In genomic region chr9:70656130-70657007, GRCm38 (mm10) we compare ENCODE assay signal across 8 mouse cellular contexts. TPM values are rescaled to one million over a fixed set of nuclear protein-coding genes. Genes with fewer than 3 reads are reported as not detected.
DNase-seq lines count a peak whose midpoint lies in the region; ATAC-seq lines count a peak whose summit lies in the region.

TSS of gene Gm10642 (plus strand) at chr9:70656251.

- WGBS in hindbrain, embryonic 15.5 days = under 1% methylated on average over 63 of the region's 72 CpGs

- ATAC-seq in hindbrain, embryonic 15.5 days (ENCODE audit: low FRiP score, low read depth) = peak; percentile 57

- DNase-seq in T-cell, adult 2 months (ENCODE audit: low spot score) = peak; percentile 76
- DNase-seq in cerebellum, postnatal 25 days = peak; percentile 75
- DNase-seq in frontal cortex, postnatal 36 days (ENCODE audit: low spot score in 2 of 2) = peak; percentile 61 to 65
- peak; percentile 26 to 52 for DNase-seq in left cerebral cortex, adult 18-20 months (ENCODE audit: low spot score in 2 of 2)
- DNase-seq in lung, postnatal 4 days = peak; percentile 56 to 69
- DNase-seq in right cerebral cortex, adult 2 months (ENCODE audit: low spot score in 2 of 2) = peak; percentile 62 to 67
- DNase-seq in urinary bladder, postnatal 25 days (ENCODE audit: low spot score) = peak; percentile 32

- H3K27ac ChIP-seq in hindbrain, embryonic 15.5 days (replicated peaks) = peak within 1 kb of the TSS; percentile 98

- no peaks in the 10 kb centered on the region for H3K9me3 ChIP-seq in hindbrain, embryonic 15.5 days

- peak within 1 kb of the TSS; percentile 57 for H3K4me2 ChIP-seq in hindbrain, embryonic 15.5 days

- peak within 1 kb of the TSS; percentile 98 for H3K9ac ChIP-seq in hindbrain, embryonic 15.5 days

- H3K4me1 ChIP-seq in hindbrain, embryonic 15.5 days (replicated peaks) = peaks cover 44% of the 10 kb centered on the region

- no peaks in the 10 kb centered on the region for H3K36me3 ChIP-seq in hindbrain, embryonic 15.5 days

- H3K27me3 ChIP-seq in hindbrain, embryonic 15.5 days = no peaks in the 10 kb centered on the region

- peak within 1 kb of the TSS; percentile 97 for H3K4me3 ChIP-seq in hindbrain, embryonic 15.5 days

RNA-seq across cellular contexts. Expression of gene Gm10642, which starts in this region (rescaled TPM):
- 0.64 and 1.0 TPM in 2 replicates for polyA plus RNA-seq in hindbrain, embryonic 15.5 days (2015; fragmentation: Nextera tagmentation; extraction: Ambion mirVana)
- 1 to 10 TPM; 1.3 to 1.6 TPM for total RNA-seq in left cerebral cortex, adult 18-20 months (2021)

Comparison
In these comparisons a context has a peak if more than half of its experiments do, and no peak if none do; other contexts are left out.
1. Peak in every context shown above with its lines: DNase-seq, ATAC-seq, H3K4me3 ChIP-seq and H3K27ac ChIP-seq.